Comparison of ENCODE assay signal across 11 mouse cellular contexts in genomic region chr4:141324771-141325191, GRCm38 (mm10). TPM values are rescaled to one million over a fixed set of nuclear protein-coding genes. Genes with fewer than 3 reads are reported as not detected.
DNase-seq lines count a peak whose midpoint lies in the region; ATAC-seq and TF ChIP-seq lines count a peak whose summit lies in the region.
"Had no signal": no experiment of that assay in that cellular context is flagged by ENCODE, and none has a peak within 500 bp of the region (broad histone marks: within the 10 kb centered on the region; RNA-seq: fewer than 3 reads in every experiment).

No protein-coding gene starts in this region.

- H3K36me3 ChIP-seq in lung, embryonic 16.5 days (ENCODE audit: control insufficient read depth, insufficient read depth, low read length), result peaks cover 17% of the 10 kb centered on the region
- H3K36me3 ChIP-seq in heart, embryonic 14.5 days (ENCODE audit: control insufficient read depth, insufficient read depth, low read length), result peaks cover 59% of the 10 kb centered on the region

- DNase-seq in adrenal gland, adult 2 months, result peak; percentile 66
- no peak for DNase-seq in adrenal gland, postnatal 4 days (ENCODE audit: low spot score in 2 of 2)
- no peak for DNase-seq in lung, adult 2 months
- DNase-seq in lung, postnatal 10 days, result peak; percentile 54
- DNase-seq in left cerebral cortex, postnatal 36 days (ENCODE audit: low spot score in 2 of 2), result no peak
- DNase-seq in urinary bladder, postnatal 4 days (ENCODE audit: low spot score in 2 of 2), result no peak

- H3K4me3 ChIP-seq in lung, embryonic 16.5 days (ENCODE audit: low read length), result no peak overlapping the region
- H3K4me3 ChIP-seq in lung, adult 2 months (replicated peaks; ENCODE audit: extremely low read depth, low read depth, low read length), result no peak overlapping the region
- H3K4me3 ChIP-seq in heart, embryonic 14.5 days (ENCODE audit: control insufficient read depth in 1 of 2, insufficient read depth in 1 of 2, low read depth in 1 of 2, low read length in 2 of 2), result no peak overlapping the region
- H3K4me3 ChIP-seq: forebrain, embryonic 10.5 days; midbrain, embryonic 12.5 days had no signal

- TF ChIP-seq CTCF in lung, adult 2 months (IDR thresholded peaks at IDR 0.05; ENCODE audit: insufficient read depth, low read length), result no peak

- no peaks in the 10 kb centered on the region for H3K9me3 ChIP-seq in lung, embryonic 16.5 days (ENCODE audit: control insufficient read depth, low read length)
- no peaks in the 10 kb centered on the region for H3K9me3 ChIP-seq in heart, embryonic 14.5 days (ENCODE audit: control insufficient read depth, low read length)
- H3K9me3 ChIP-seq: forebrain, embryonic 10.5 days; midbrain, embryonic 12.5 days had no signal

- no peak overlapping the region for H3K27ac ChIP-seq in lung, embryonic 16.5 days (ENCODE audit: low read length)
- H3K27ac ChIP-seq in heart, embryonic 14.5 days (replicated peaks in 1 of 2; ENCODE audit: control insufficient read depth in 1 of 2, insufficient read depth in 1 of 2, low read depth in 2 of 2, low read length in 2 of 2), result peak overlapping the region in 1 of 2 experiments; percentile 76; a peak in 2 of 4 replicates
- H3K27ac ChIP-seq: midbrain, embryonic 12.5 days had no signal

- 71% methylated on average over 6 of the region's 6 CpGs for WGBS in lung, embryonic 16.5 days
- 56% methylated on average over 6 of the region's 6 CpGs for WGBS in lung, adult 2 months
- WGBS in heart, embryonic 14.5 days, result 57% methylated on average over 6 of the region's 6 CpGs

- intact Hi-C loops in left cerebral cortex, postnatal 36 days (cut with DNase I), result no loop called here

- no peaks in the 10 kb centered on the region for H3K4me1 ChIP-seq in lung, embryonic 16.5 days (replicated peaks; ENCODE audit: control insufficient read depth, insufficient read depth, low read length)
- peaks cover 6% of the 10 kb centered on the region for H3K4me1 ChIP-seq in lung, adult 2 months (ENCODE audit: control insufficient read depth, insufficient read depth, low read length)
- peaks cover 23 to 25% of the 10 kb centered on the region in 2 experiments for H3K4me1 ChIP-seq in heart, embryonic 14.5 days (ENCODE audit: control insufficient read depth in 2 of 2, insufficient read depth in 2 of 2, low read length in 2 of 2)
- H3K4me1 ChIP-seq: midbrain, embryonic 12.5 days had no signal

- no peak overlapping the region for H3K9ac ChIP-seq in lung, embryonic 16.5 days (ENCODE audit: low read length)
- peak overlapping the region; percentile 21; the same call in 1 of the 2 replicates for H3K9ac ChIP-seq in heart, embryonic 14.5 days (ENCODE audit: low read length)
- H3K9ac ChIP-seq: midbrain, embryonic 12.5 days had no signal

- no peak for TF ChIP-seq POLR2A in lung, adult 2 months (IDR thresholded peaks at IDR 0.05; ENCODE audit: borderline replicate concordance, extremely low read depth, low read depth, low read length)

- ATAC-seq in lung, embryonic 16.5 days (ENCODE audit: low read depth), result peak; percentile 46; the same call in 1 of the 2 replicates
- ATAC-seq in heart, embryonic 14.5 days (ENCODE audit: insufficient number of reproducible peaks, insufficient read depth, low FRiP score, low read depth), result no peak
- ATAC-seq: hindbrain, embryonic 16.5 days had no signal

- H3K4me2 ChIP-seq in lung, embryonic 16.5 days (ENCODE audit: low read depth, low read length), result no peak overlapping the region
- no peak overlapping the region for H3K4me2 ChIP-seq in heart, embryonic 14.5 days (ENCODE audit: low read length)
- H3K4me2 ChIP-seq: midbrain, embryonic 12.5 days had no signal

- no peaks in the 10 kb centered on the region for H3K27me3 ChIP-seq in lung, embryonic 16.5 days (ENCODE audit: control insufficient read depth, insufficient read depth, low read depth, low read length)
- no peaks in the 10 kb centered on the region for H3K27me3 ChIP-seq in heart, embryonic 14.5 days (ENCODE audit: control insufficient read depth, insufficient read depth, low read length)
- H3K27me3 ChIP-seq: midbrain, embryonic 12.5 days had no signal

RNA-seq across cellular contexts. Expression of gene Epha2, which starts 23.7 kb away (rescaled TPM):
- total RNA-seq in adrenal gland, adult 2 months (2021), result 10 to 100 TPM; 11.7 to 19.4 TPM
- polyA plus RNA-seq in adrenal gland, adult 2 months (2012; rRNA removed), result 18.0 and 24.1 TPM in 2 replicates
- total RNA-seq in adrenal gland, postnatal 4 days (2021), result 10 to 100 TPM; 19.0 to 21.5 TPM
- 11.6 and 11.8 TPM in 2 replicates for polyA plus RNA-seq in lung, embryonic 16.5 days (2015; fragmentation: Nextera tagmentation; extraction: Ambion mirVana)
- 54.0 and 68.8 TPM in 2 replicates for polyA plus RNA-seq in lung, adult 2 months (2012; rRNA removed)
- 1.9 TPM in 2 replicates for polyA plus RNA-seq in heart, embryonic 14.5 days (2014; fragmentation: Nextera tagmentation; extraction: Ambion mirVana)
- 1 to 10 TPM; 1.4 to 1.5 TPM for total RNA-seq in left cerebral cortex, postnatal 36 days (2021)

RNA-seq across cellular contexts. Expression of gene Fam131c, which starts 43.2 kb away (rescaled TPM):
- 1 to 10 TPM in 1 of 2 experiments, under 1 TPM in 1; 0.86 to 4.5 TPM for total RNA-seq in adrenal gland, adult 2 months (2021)
- 3.1 and 9.5 TPM in 2 replicates for polyA plus RNA-seq in adrenal gland, adult 2 months (2012; rRNA removed)
- 1 to 10 TPM; 1.9 to 3.0 TPM for total RNA-seq in adrenal gland, postnatal 4 days (2021)
- 3.3 and 3.6 TPM in 2 replicates for polyA plus RNA-seq in lung, embryonic 16.5 days (2015; fragmentation: Nextera tagmentation; extraction: Ambion mirVana)
- polyA plus RNA-seq in lung, adult 2 months (2012; rRNA removed), result 0.70 and 2.1 TPM in 2 replicates
- 0.88 and 0.92 TPM in 2 replicates for polyA plus RNA-seq in heart, embryonic 14.5 days (2014; fragmentation: Nextera tagmentation; extraction: Ambion mirVana)
- 1 to 10 TPM; 3.1 TPM for total RNA-seq in left cerebral cortex, postnatal 36 days (2021)

Comparison
In these comparisons a context has a peak if more than half of its experiments do, and no peak if none do; other contexts are left out.
1. DNase-seq: peak in adrenal gland, adult 2 months (single experiment) and lung, postnatal 10 days (single experiment); none in adrenal gland, postnatal 4 days (0 of 2), lung, adult 2 months (single experiment), left cerebral cortex, postnatal 36 days (0 of 2) and urinary bladder, postnatal 4 days (0 of 2).